Mouse (Mus musculus): ENCODE results near the gene Adamts4. TPM values are rescaled to one million over a fixed set of nuclear protein-coding genes. Genes with fewer than 3 reads are reported as not detected.
A peak's percentile ranks its signal among the peaks of the same experiment; 100 is the strongest.

The Adamts4 gene
- total and polyA plus RNA-seq, 3 experiments = 0.04 to 0.25 (median 0.09) TPM

- Histone ChIP-seq H3K36me3 (replicated peaks in 1 of 2; ENCODE audit: control insufficient read depth in 1 of 2, insufficient read depth in 1 of 2, low read length in 1 of 2) (peaks cover 14 to 22% of the 10 kb centered on the region in 2 experiments), H3K9me3 (replicated peaks; ENCODE audit: low read length) (no peaks in the 10 kb centered on the region), H3K9ac (ENCODE audit: insufficient read depth, low read depth) (peak overlapping the region; percentile 96), H3K4me2 (ENCODE audit: insufficient read depth, low read depth, poor library complexity, severe bottlenecking) (peak overlapping the region; percentile 48; the same call in 1 of the 2 replicates), H3K27ac (ENCODE audit: insufficient read depth, low read depth) (peak overlapping the region; percentile 81), H3K4me3 (replicated peaks in 1 of 3; ENCODE audit: low read depth in 2 of 3, low read length in 2 of 3, poor library complexity in 1 of 3) (peak overlapping the region; percentile 76 to 78 (median 77)), H3K4me1 (ENCODE audit: control insufficient read depth in 1 of 2, insufficient read depth in 2 of 2) (peaks cover 0 to 19% of the 10 kb centered on the region in 2 experiments; a peak in 3 of 4 replicates), H3K27me3 (replicated peaks) (no peaks in the 10 kb centered on the region), H3K79me2 (replicated peaks; ENCODE audit: control insufficient read depth, extremely low read depth, insufficient read depth, poor library complexity, severe bottlenecking) (peaks cover 16% of the 10 kb centered on the region)
- peak; percentile 36 for DNase-seq (ENCODE audit: extremely low read depth)
- peak; percentile 79; the same call in 1 of the 2 replicates for TF ChIP-seq CHD1 (IDR thresholded peaks at IDR 0.05; ENCODE audit: low read depth, low read length)
- TF ChIP-seq MAX (IDR thresholded peaks at IDR 0.05; ENCODE audit: low read length) = 0 out of 2 replicates have a peak, but pooled peaks have one; percentile 33
- no peak; the same call in 1 of the 2 replicates for TF ChIP-seq TCF12 (IDR thresholded peaks at IDR 0.05; ENCODE audit: low read depth, low read length)
- peak; percentile 63; the same call in 1 of the 2 replicates for TF ChIP-seq SIN3A (IDR thresholded peaks at IDR 0.05; ENCODE audit: low read length)
- dilution Hi-C loops (cut with MboI; ENCODE audit: extremely low pct_ligation_motif_present, extremely low pct_unique_long_range_greater_than_20kb, low sequenced_read_pairs) = no loop called here
- in situ Hi-C loops (cut with MboI; ENCODE audit: low pct_ligation_motif_present, low pct_unique_long_range_greater_than_20kb, low sequenced_read_pairs) = no loop called here
Measured at GRCm38 (mm10) chr1:171293906-171294297, 43.7 kb downstream of the Adamts4 start.

- Histone ChIP-seq H3K9ac (ENCODE audit: insufficient read depth, low read depth) (peak within 1 kb of the TSS; percentile 96), H3K79me2 (replicated peaks; ENCODE audit: control insufficient read depth, extremely low read depth, insufficient read depth, poor library complexity, severe bottlenecking) (peaks cover 16% of the 10 kb centered on the region), H3K9me3 (replicated peaks; ENCODE audit: low read length) (no peaks in the 10 kb centered on the region), H3K36me3 (replicated peaks in 1 of 2; ENCODE audit: control insufficient read depth in 1 of 2, insufficient read depth in 1 of 2, low read length in 1 of 2) (peaks cover 9 to 16% of the 10 kb centered on the region in 2 experiments), H3K4me3 (replicated peaks in 1 of 3; ENCODE audit: low read depth in 2 of 3, low read length in 2 of 3, poor library complexity in 1 of 3) (peak within 1 kb of the TSS; percentile 76 to 78 (median 77)), H3K27ac (ENCODE audit: insufficient read depth, low read depth) (peak within 1 kb of the TSS; percentile 81), H3K4me2 (ENCODE audit: insufficient read depth, low read depth, poor library complexity, severe bottlenecking) (peak within 1 kb of the TSS; percentile 69; the same call in 1 of the 2 replicates), H3K4me1 (ENCODE audit: control insufficient read depth in 1 of 2, insufficient read depth in 2 of 2) (peaks cover 0 to 17% of the 10 kb centered on the region in 2 experiments; a peak in 3 of 4 replicates), H3K27me3 (replicated peaks) (no peaks in the 10 kb centered on the region)
- peak; percentile 86 for DNase-seq (ENCODE audit: extremely low read depth)
- in situ Hi-C loops (cut with MboI; ENCODE audit: low pct_ligation_motif_present, low pct_unique_long_range_greater_than_20kb, low sequenced_read_pairs) = no loop called here
- dilution Hi-C loops (cut with MboI; ENCODE audit: extremely low pct_ligation_motif_present, extremely low pct_unique_long_range_greater_than_20kb, low sequenced_read_pairs) = no loop called here
- peak; percentile 11; the same call in 1 of the 2 replicates for TF ChIP-seq ZMIZ1 (IDR thresholded peaks at IDR 0.05; ENCODE audit: low read depth, low read length)
- TF ChIP-seq ZC3H11A (IDR thresholded peaks at IDR 0.05; ENCODE audit: low read depth, low read length) = no peak
- TF ChIP-seq BHLHE40 (IDR thresholded peaks at IDR 0.05; ENCODE audit: low read depth, low read length) = no peak
- no peak for TF ChIP-seq TBP (conservative IDR thresholded peaks at IDR 0.05; ENCODE audit: low read depth, low read length)
- TF ChIP-seq USF1 (IDR thresholded peaks at IDR 0.05; ENCODE audit: low read depth, low read length) = no peak
- TF ChIP-seq MEF2A (IDR thresholded peaks at IDR 0.05; ENCODE audit: borderline replicate concordance, low read depth, low read length) = no peak
- TF ChIP-seq JUND (conservative IDR thresholded peaks at IDR 0.05; ENCODE audit: low read depth, low read length) = no peak; the same call in 1 of the 2 replicates
- no peak for TF ChIP-seq SIN3A (IDR thresholded peaks at IDR 0.05; ENCODE audit: low read length)
- TF ChIP-seq ZNF384 (IDR thresholded peaks at IDR 0.05; ENCODE audit: low read depth, low read length) = no peak
- peak; percentile 43; the same call in 1 of the 2 replicates for TF ChIP-seq E2F4 (IDR thresholded peaks at IDR 0.05; ENCODE audit: insufficient replicate concordance, low read depth, low read length)
- no peak for TF ChIP-seq MXI1 (IDR thresholded peaks at IDR 0.05; ENCODE audit: low read depth, low read length)
- no peak for TF ChIP-seq SMC3 (IDR thresholded peaks at IDR 0.05; ENCODE audit: low read depth, low read length)
- no peak for TF ChIP-seq CHD1 (IDR thresholded peaks at IDR 0.05; ENCODE audit: low read depth, low read length)
- TF ChIP-seq ETS1 (conservative IDR thresholded peaks at IDR 0.05; ENCODE audit: low read depth, low read length) = no peak
- TF ChIP-seq USF2 (conservative IDR thresholded peaks at IDR 0.05; ENCODE audit: low read depth, low read length) = no peak
- TF ChIP-seq GABPA (IDR thresholded peaks at IDR 0.05; ENCODE audit: insufficient replicate concordance, low read depth, low read length) = no peak
- no peak for TF ChIP-seq ZKSCAN1 (IDR thresholded peaks at IDR 0.05; ENCODE audit: borderline replicate concordance, low read depth, low read length)
- no peak for TF ChIP-seq POLR2AphosphoS2 (IDR thresholded peaks at IDR 0.05; ENCODE audit: low read depth, low read length)
- no peak for TF ChIP-seq PAX5 (IDR thresholded peaks at IDR 0.05; ENCODE audit: low read length)
- TF ChIP-seq UBTF (IDR thresholded peaks at IDR 0.05; ENCODE audit: low read depth, low read length) = no peak
- no peak for TF ChIP-seq IRF4 (IDR thresholded peaks at IDR 0.05; ENCODE audit: low read depth, low read length)
- peak; percentile 22; the same call in 1 of the 2 replicates for TF ChIP-seq MAX (IDR thresholded peaks at IDR 0.05; ENCODE audit: low read length)
- TF ChIP-seq JUN (IDR thresholded peaks at IDR 0.05; ENCODE audit: insufficient read depth, low read depth, low read length) = no peak
- no peak for TF ChIP-seq CTCF (conservative IDR thresholded peaks at IDR 0.05 in 1 of 2, IDR thresholded peaks at IDR 0.05 in 1 of 2; ENCODE audit: low read depth in 2 of 2, low read length in 2 of 2)
- TF ChIP-seq RAD21 (IDR thresholded peaks at IDR 0.05; ENCODE audit: low read depth, low read length) = no peak
- TF ChIP-seq MAFK (IDR thresholded peaks at IDR 0.05; ENCODE audit: insufficient replicate concordance, low read length) = no peak
- TF ChIP-seq RCOR1 (conservative IDR thresholded peaks at IDR 0.05; ENCODE audit: low read depth, low read length) = no peak
- TF ChIP-seq POLR2A (IDR thresholded peaks at IDR 0.05; ENCODE audit: low read depth, low read length) = peak; percentile 84
- TF ChIP-seq TCF12 (IDR thresholded peaks at IDR 0.05; ENCODE audit: low read depth, low read length) = peak; percentile 71
- peak; percentile 75 for TF ChIP-seq NRF1 (IDR thresholded peaks at IDR 0.05; ENCODE audit: low read depth, low read length)
Measured at GRCm38 (mm10) chr1:171294298-171295062, 44.3 kb downstream of the Adamts4 start, which contains the start of gene Ufc1. Gene Ufc1 (minus strand): TSS chr1:171295024.
